Mouse (Mus musculus) G1E (cell line): ENCODE data around the gene Nck1.

Experiments
- CTCF ChIP-seq: IDR thresholded peaks from 2 replicates; pipeline ENCODE4 v1.5.1; 2012; ENCODE audit warnings: low read depth, low read length, inconsistent platforms, mixed read lengths
- GATA1 ChIP-seq: IDR thresholded peaks from 2 replicates; pipeline ENCODE4 v1.6.1; 2012; ENCODE audit warnings: borderline replicate concordance, low read length, inconsistent platforms, mixed read lengths
- GATA2 ChIP-seq: IDR thresholded peaks from 2 replicates; pipeline ENCODE4 v1.6.1; 2012; ENCODE audit warnings: low read depth, low read length, inconsistent platforms, borderline replicate concordance

DNA sequence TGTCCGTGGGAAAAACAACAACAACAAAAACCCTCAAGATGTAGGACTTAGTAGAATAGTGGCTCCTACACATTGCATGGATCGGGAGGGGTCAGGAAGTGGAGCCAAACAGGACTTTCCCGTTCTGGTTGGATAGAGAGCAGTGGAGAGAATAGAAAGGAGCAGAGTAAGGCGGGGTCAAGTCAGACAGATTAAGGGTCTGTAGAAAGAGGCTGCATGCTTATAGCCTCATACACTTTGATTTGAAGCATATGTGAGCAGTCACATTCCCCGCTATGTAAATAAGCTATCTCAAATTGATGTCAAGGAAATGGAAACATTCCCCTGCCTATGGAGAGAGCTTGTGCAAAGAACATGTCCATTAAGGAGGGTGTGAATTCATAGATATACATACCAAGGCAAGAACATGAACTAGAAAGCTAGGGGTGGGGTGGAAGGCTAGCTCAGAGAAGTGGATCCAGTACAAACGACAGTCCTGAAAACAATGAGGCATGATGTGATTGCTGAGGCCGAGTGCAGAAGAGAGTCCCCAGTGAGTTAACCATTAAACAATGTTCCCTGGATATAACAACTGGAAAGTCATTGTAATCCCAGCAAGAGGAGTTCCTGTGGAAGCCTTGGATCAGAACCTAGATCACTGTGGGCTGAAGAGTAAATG is 57.7 kb downstream of the Nck1 start:
- no peak for TF ChIP-seq CTCF
- no peak for TF ChIP-seq GATA1
- no peak for TF ChIP-seq GATA2
